Mouse (Mus musculus): ENCODE measurements at regions not wholly inside any gene's neighbourhood (a gene's known extent, or its start where the extent isn't known, plus 50 kb on each side); places are given as distances from the start of the nearest gene placed in this dataset.
"Not testable (repeated sequence)": the region's sequence is repeated elsewhere in the genome, so short reads cannot be mapped to it uniquely, and the experiment has no call there.

- in situ Hi-C loops (cut with MseI, MboI) = no loop called here
These were observed 841.6 kb upstream of the Adam24 start for GRCm38 (mm10) chr8:39833251-39833650.

GRCm38 (mm10) chr8:39846854-39847253, 828.0 kb upstream of the Adam24 start:
- in situ Hi-C loops (cut with MseI, MboI) = no loop called here

GRCm38 (mm10) chr8:39862544-39862943, 812.3 kb upstream of the Adam24 start:
- in situ Hi-C loops (cut with MseI, MboI) = no loop called here

- in situ Hi-C loops (cut with MseI, MboI) = no loop called here
These were observed 772.6 kb upstream of the Adam24 start for GRCm38 (mm10) chr8:39902251-39902650.

- in situ Hi-C loops (cut with MseI, MboI) = no loop called here
These were observed 762.0 kb upstream of the Adam24 start for GRCm38 (mm10) chr8:39912926-39913325.

- in situ Hi-C loops (cut with MseI, MboI) = no loop called here
These were observed 753.5 kb upstream of the Adam24 start for GRCm38 (mm10) chr8:39921336-39921735.

GRCm38 (mm10) chr8:39923741-39924140, 751.1 kb upstream of the Adam24 start:
- in situ Hi-C loops (cut with MseI, MboI) = no loop called here

GRCm38 (mm10) chr8:39950178-39950896, 724.5 kb upstream of the Adam24 start:
- in situ Hi-C loops (cut with MseI, MboI) = no loop called here

- in situ Hi-C loops (cut with MseI, MboI) = no loop called here
These were observed 720.4 kb upstream of the Adam24 start for GRCm38 (mm10) chr8:39954497-39954896.

- in situ Hi-C loops (cut with MseI, MboI) = no loop called here
These were observed 720.0 kb upstream of the Adam24 start for GRCm38 (mm10) chr8:39954924-39955323.

GRCm38 (mm10) chr8:40005207-40005837, 669.6 kb upstream of the Adam24 start:
- in situ Hi-C loops (cut with MseI, MboI) = no loop called here

GRCm38 (mm10) chr8:40019281-40019943, 655.5 kb upstream of the Adam24 start:
- in situ Hi-C loops (cut with MseI, MboI) = no loop called here

GRCm38 (mm10) chr8:40064145-40064544, 610.7 kb upstream of the Adam24 start:
- in situ Hi-C loops (cut with MseI, MboI) = no loop called here

- in situ Hi-C loops (cut with MseI, MboI) = no loop called here
These were observed 603.7 kb upstream of the Adam24 start for GRCm38 (mm10) chr8:40071131-40071530.

- in situ Hi-C loops (cut with MseI, MboI) = not testable (repeated sequence)
These were observed 593.9 kb upstream of the Adam24 start for GRCm38 (mm10) chr8:40080976-40081375.

- in situ Hi-C loops (cut with MseI, MboI) = no loop called here
These were observed 590.7 kb upstream of the Adam24 start for GRCm38 (mm10) chr8:40084129-40084528.

- in situ Hi-C loops (cut with MseI, MboI) = no loop called here
These were observed 585.5 kb upstream of the Adam24 start for GRCm38 (mm10) chr8:40089377-40089776.

GRCm38 (mm10) chr8:40124402-40124801, 550.5 kb upstream of the Adam24 start:
- in situ Hi-C loops (cut with MseI, MboI) = no loop called here

GRCm38 (mm10) chr8:40127141-40127540, 547.7 kb upstream of the Adam24 start:
- in situ Hi-C loops (cut with MseI, MboI) = no loop called here

GRCm38 (mm10) chr8:40132662-40133257, 542.1 kb upstream of the Adam24 start:
- in situ Hi-C loops (cut with MseI, MboI) = no loop called here

- in situ Hi-C loops (cut with MseI, MboI) = no loop called here
These were observed 523.7 kb upstream of the Adam24 start for GRCm38 (mm10) chr8:40150911-40151797.

All from mouse trophoblast stem cell (cell line).